Mouse (Mus musculus) right cerebral cortex, postnatal 14 days (tissue): ENCODE results near the gene Gm45234.

Experiments
- DNase-seq: peaks from one replicate; pipeline ENCODE4 v3.0.0; 2022

The Gm45234 gene

DNA sequence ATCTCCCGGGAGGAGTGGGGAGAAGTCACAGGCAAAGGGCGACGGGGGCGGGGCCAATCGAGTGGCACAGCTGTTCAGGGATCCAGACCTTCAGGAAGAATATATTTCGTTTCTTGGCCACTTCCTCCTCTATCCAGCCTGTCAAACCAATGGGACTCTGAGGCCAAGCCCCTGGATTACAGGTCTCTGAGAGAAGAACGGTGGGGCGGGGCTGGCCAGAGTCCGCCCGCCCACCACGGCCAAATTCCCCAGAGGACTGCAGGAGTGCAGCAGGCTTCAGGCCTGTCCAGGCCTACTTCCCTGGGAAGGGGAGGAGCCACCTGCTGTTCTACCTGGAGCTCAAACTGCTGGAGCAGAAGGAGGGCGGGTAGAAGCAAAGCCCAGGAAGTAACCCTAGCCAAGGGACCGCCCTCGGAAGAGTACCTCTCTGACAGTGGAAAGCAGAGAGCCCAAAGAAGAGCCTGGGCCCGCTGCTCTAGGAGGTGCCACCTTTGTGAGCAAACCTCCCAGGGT lies 17.3 kb downstream of the Gm45234 start, which contains the start of gene Ptpn6:
Gene Ptpn6 (minus strand): TSS at position 204 of the 513 bp plus-strand sequence.
- DNase-seq = no peak

GRCm38 (mm10) chr6:124737040-124737439 lies 18.8 kb downstream of the Gm45234 start:
- no peak for DNase-seq

DNA sequence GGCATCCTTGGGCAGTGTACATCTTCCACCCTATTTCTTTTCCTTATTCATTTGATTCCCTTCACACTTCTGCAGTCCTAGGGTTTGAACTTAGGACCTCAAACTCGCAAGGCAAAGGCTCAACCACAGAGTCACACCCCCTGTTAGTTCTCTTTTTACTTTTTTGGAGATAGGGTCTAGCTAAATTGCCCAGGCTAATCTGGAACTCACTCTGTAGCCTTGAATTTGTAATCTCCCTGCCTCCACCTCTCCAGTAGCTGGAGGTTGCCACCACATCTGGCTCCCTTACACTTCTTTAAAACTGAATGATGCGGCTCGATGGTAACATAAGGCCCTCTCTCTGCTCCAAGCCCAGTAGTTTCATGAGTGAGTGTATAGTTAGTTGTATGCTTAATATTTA lies 21.4 kb downstream of the Gm45234 start:
- DNase-seq = no peak

- DNase-seq = no peak
These were observed 23.1 kb downstream of the Gm45234 start for GRCm38 (mm10) chr6:124732476-124733370.

- no peak for DNase-seq
These were observed 24.8 kb downstream of the Gm45234 start for GRCm38 (mm10) chr6:124731038-124731437.

DNA sequence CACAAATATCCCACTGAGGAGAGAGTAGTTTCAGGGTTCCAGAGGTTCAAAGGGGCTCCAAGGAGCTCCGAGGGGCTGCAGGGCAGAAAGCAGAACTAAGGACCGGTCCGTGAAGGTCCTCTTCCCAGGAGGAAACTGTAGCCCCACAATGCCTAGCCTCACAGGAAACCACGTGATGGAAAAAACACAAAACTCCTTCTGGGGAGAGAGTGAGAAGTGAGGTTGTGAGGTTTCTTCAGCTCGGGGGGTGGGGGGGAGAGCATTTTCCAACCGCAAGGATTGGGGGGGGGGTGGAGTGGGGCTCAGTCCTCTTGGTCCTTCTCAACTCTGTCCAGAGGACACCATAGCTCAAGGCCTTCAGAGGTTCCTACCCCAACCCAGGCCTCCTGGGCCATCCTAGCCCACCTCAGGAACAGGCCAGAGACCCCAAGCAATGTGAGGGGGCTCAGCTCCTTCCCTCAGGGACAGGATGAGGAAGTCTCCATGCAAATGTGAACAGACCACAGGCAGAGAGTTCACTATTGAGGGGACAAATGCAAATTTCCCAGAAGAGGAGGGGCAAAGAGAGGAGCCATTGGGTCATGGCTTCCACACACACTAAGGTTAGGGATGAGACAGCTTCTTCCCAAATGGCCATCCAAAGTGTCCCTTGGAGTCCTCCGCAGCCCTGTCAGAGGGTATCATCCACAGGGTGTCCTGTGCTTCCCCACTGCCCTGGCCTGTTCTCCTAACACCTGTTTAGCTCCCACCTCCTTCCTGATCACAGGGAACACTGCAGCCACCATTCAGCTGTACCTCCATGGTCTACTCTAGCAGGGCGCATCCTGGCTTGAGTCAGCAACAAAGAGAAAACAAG lies 25.7 kb downstream of the Gm45234 start:
- no peak for DNase-seq

GRCm38 (mm10) chr6:124728621-124729020 lies 27.2 kb downstream of the Gm45234 start:
- no peak for DNase-seq

- DNase-seq = no peak
These were observed 31.3 kb downstream of the Gm45234 start for GRCm38 (mm10) chr6:124724472-124724871.

DNA sequence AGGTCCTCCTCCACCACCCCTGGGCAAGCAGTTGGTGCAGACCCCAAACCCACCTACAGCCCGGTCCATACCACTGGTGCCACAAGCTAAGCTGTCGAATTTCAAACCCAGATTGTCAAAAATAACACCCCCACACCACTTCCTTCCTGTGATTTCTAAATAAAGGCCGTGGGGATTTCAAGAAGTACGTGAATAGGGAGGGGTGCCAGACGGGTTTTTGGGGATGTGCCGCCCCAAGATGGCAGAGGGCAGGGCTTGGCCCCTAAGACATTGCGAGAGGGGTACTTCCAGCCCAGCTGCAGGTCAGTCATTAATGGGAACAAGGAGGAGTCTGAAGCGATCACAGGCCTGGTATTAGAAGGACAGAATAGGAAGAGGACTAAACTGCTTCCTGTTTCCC lies 32.3 kb downstream of the Gm45234 start:
- DNase-seq = no peak

GRCm38 (mm10) chr6:124722876-124723473 lies 32.8 kb downstream of the Gm45234 start:
- no peak for DNase-seq

DNA sequence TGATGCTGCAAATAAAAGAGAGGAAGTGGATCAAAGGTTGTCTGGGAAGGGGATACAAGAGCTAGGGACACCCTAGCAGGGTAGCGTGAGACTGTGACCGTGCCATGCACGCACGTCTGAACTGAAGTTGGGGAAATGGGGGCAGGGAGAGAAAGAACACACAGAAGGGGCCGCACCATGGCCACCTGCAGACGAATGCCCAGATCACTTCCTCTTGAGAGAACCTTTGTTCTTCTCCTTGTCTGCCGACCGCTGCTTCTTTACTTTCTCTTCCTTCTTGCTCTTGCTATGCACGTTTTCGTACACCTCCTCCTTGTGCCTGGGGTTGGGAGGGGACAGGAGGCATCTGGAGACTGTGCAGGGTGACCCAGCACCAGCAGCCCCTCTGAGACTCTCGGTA lies 34.9 kb downstream of the Gm45234 start:
- no peak for DNase-seq

DNA sequence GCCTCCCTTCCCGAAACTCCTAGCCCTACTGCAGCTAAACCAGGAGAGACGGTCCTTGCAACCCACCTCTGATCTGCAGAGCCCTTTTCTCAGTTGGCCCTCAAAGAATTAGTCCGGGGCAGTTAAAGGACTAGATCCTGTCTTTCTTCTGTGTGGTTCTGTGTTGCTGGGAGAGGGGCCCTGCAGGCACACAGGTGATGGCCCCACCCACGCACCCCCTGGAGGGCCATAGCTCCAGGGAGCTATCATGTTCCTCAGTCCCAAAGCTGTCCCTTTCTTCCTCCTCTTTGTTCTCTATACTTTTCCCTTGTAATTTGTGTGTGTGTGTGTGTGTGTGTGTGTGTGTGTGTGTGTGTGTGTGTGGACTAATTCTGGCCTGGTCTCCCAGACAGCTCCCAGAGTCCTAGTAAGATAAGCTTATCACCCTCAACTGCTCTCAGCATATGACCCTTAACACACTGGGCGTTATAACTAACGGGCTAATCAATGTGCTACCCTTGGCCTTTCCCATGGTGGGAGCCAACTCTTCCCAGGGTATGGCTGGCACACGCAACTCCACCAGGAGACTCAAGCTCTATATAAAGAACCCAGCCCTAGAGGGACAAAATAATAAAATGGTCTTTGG lies 36.4 kb downstream of the Gm45234 start:
- DNase-seq = no peak

GRCm38 (mm10) chr6:124718703-124719102 lies 37.1 kb downstream of the Gm45234 start:
- DNase-seq = no peak

DNA sequence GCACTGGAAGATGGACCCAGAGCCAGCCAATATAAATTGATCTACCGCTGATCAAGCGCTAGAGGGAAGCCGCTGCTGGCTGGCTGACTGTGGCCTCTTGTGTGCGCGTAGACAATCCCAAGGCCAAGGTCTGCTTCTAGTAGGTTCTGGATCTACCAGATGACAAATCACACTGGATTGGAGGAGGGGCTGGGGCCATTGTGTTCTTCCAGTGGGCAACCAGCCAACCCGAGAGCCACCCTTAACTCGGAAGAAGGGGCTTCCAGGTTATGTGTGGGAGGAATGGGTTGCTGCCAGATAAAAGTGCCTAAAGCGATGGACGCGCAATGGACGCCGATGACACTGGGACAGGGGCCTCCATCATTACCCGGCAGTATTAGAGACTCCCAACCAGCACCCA lies 37.9 kb downstream of the Gm45234 start:
- no peak for DNase-seq

- no peak for DNase-seq
These were observed 38.8 kb downstream of the Gm45234 start for GRCm38 (mm10) chr6:124716864-124717490.

GRCm38 (mm10) chr6:124712918-124713317 lies 42.9 kb downstream of the Gm45234 start:
- DNase-seq = no peak

DNA sequence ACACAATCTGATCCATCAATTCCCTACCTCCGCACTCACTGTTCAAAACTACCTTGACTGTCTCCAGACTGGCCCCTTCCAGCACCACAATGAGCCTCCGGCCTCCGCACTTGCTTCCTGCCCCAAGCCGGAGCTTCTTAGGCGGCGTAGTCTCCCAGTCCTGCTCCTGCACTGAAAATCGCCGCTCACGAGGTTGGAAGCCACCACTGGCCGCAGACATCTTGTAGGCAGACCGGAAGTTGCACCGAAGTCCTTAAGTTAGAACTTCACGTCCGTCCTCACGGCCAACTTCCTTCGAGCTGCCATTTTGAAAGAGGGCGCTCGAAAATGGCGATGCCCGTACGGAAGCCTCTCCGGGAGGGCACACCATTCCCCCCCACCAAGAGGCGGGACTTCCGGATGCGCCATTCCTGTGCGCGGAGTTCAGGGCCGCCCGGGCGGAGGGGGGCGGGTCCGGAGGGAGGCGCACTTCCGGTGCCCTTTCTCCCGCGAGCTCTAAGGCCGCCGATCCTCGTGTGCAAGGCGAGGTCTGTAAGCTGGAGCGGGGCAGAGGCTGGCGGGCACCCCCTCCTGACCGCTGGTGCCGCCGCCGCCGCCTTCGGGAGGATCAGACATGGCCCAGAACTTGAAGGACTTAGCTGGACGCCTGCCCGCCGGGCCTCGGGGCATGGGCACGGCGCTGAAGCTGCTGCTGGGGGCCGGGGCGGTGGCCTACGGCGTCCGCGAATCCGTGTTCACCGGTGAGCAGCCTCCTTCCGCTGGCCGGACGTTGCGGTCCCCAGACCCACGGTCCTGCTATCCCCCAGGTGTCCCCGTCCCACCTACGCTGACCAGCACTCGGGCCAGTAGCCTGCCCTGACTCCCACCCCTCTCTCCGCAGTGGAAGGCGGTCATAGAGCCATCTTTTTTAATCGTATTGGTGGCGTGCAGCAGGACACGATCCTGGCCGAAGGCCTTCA lies 43.7 kb downstream of the Gm45234 start, which contains the start of the genes Emg1 and Phb2:
Gene Emg1 (minus strand): TSS at position 355 of the 959 bp plus-strand sequence.
Gene Phb2 (plus strand): TSS at position 513 of the 959 bp plus-strand sequence.
- DNase-seq = peak; percentile 95

- DNase-seq = no peak
These were observed 47.4 kb downstream of the Gm45234 start for GRCm38 (mm10) chr6:124708289-124708889.

DNA sequence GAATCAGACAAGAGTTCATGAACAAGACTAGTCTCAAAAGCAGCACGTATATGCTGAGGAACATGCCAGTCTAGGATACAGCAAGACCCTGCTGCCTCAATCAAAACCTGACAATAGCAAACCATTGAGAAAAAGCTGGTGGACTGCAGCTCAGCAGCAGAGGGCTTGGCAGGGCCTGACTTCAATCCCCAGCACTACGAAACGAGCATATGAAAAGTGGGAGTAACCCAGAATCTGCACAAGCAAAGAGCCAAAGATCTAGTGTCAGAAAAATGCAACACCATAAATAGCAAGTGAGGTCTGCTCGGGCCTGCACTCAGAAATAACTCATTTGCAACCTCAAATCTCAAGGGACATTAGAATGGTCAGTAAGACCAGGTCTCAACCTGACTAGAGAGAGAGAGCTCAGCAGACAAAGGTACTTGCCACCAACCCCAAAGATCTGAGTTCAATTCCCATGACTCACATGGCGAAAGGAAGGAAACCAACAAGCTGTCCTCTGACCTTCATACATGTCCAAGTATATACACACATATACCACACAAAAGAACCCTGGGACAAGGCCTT lies 49.7 kb downstream of the Gm45234 start:
- no peak for DNase-seq

DNA sequence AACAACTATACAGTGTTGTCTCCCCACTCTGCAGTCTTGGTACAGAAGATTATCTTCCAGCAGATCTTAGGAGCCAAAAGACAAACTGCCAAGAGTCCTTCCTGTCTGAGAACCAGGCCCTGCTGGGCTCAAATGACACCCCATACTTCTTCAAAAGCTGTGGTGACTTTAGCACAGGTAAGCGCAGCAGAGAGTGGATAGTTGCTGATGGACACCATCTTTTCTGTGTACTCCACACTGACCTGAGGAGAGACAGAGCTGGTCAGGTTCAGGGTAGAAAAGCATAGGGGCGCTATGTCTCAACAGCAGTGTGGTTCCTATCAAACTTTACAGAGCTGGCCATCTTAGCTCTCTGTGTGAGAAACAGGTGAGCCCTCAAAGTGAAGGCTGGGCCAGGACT lies 51.4 kb downstream of the Gm45234 start:
- no peak for DNase-seq
